Mouse (Mus musculus) embryonic facial prominence, embryonic 11.5 days (tissue): ENCODE measurements around the gene Arl6ip5. TPM values are rescaled to one million over a fixed set of nuclear protein-coding genes. Genes with fewer than 3 reads are reported as not detected.

Experiments used
- ATAC-seq: fragments of 200-750 bp; cut with Nextera tagmentation; replicated peaks from 2 replicates; pipeline ENCODE4 v1.8.0; 2017; ENCODE audit warnings: low read depth; ENCODE audit not compliant: insufficient number of reproducible peaks, low FRiP score, low TSS enrichment
- DNase-seq: peaks from one replicate; pipeline ENCODE4 v3.0.0-alpha.2; 2015; ENCODE audit warnings: low spot score
- H3K27ac ChIP-seq: fragments of 300-500 bp; sonication (generic); replicated peaks from 2 replicates; pipeline ENCODE4 v1.5.1; 2014; ENCODE audit warnings: mild to moderate bottlenecking, low read depth, low read length, control low read depth
- H3K27me3 ChIP-seq: fragments of 300-500 bp; sonication (generic); 2 replicates; pipeline ENCODE4 v1.6.1; 2014; ENCODE audit warnings: mild to moderate bottlenecking, low read length, moderate library complexity, mixed read lengths; ENCODE audit not compliant: control insufficient read depth, insufficient read depth
- H3K36me3 ChIP-seq: fragments of 300-500 bp; sonication (generic); replicated peaks from 2 replicates; pipeline ENCODE4 v1.6.1; 2014; ENCODE audit warnings: low read depth, mild to moderate bottlenecking, low read length, moderate library complexity, mixed read lengths; ENCODE audit not compliant: control insufficient read depth, insufficient read depth
- H3K4me1 ChIP-seq: fragments of 300-500 bp; sonication (generic); 2 replicates; pipeline ENCODE4 v1.6.1; 2014; ENCODE audit warnings: low read length, mixed read lengths; ENCODE audit not compliant: control insufficient read depth, insufficient read depth
- H3K4me2 ChIP-seq: fragments of 300-500 bp; sonication (generic); 2 replicates; pipeline ENCODE4 v1.6.1; 2014; ENCODE audit warnings: low read depth, mild to moderate bottlenecking, control low read depth, low read length, moderate library complexity
- H3K4me3 ChIP-seq: fragments of 300-500 bp; sonication (generic); 2 replicates; pipeline ENCODE4 v1.5.1; 2014; ENCODE audit warnings: low read depth, low read length, control low read depth
- H3K9ac ChIP-seq: fragments of 300-500 bp; sonication (generic); replicated peaks from 2 replicates; pipeline ENCODE4 v1.6.1; 2014; ENCODE audit warnings: mild to moderate bottlenecking, control low read depth, low read length
- H3K9me3 ChIP-seq: fragments of 300-500 bp; sonication (generic); replicated peaks from 2 replicates; pipeline ENCODE4 v1.6.1; 2016; ENCODE audit warnings: mild to moderate bottlenecking, low read length, inconsistent platforms, mixed read lengths; ENCODE audit not compliant: control insufficient read depth
- WGBS: fragments of 180-500 bp; shearing (Covaris S2); extraction: QIAGEN DNeasy Blood & Tissue Kit; methylation state at CpG from one replicate; pipeline ENCODE4 v1.1.7; 2014; 5-methylcytosine and 5-hydroxymethylcytosine counted together
- polyA plus RNA-seq: library from polyadenylated mRNA; unstranded; fragments of >200 nt; fragmentation: Nextera tagmentation; extraction: Ambion mirVana; gene quantifications from 2 replicates; pipeline ENCODE4 v1.2.1, GENCODE M21; 2014

Arl6ip5 gene
- polyA plus RNA-seq, 1 experiment from 2014 or later = 33.4 TPM

- Histone ChIP-seq H3K27ac (no peak overlapping the region), H3K27me3 (no peaks in the 10 kb centered on the region), H3K4me2 (no peak overlapping the region), H3K4me1 (no peaks in the 10 kb centered on the region), H3K9me3 (no peaks in the 10 kb centered on the region), H3K9ac (no peak overlapping the region), H3K4me3 (no peak overlapping the region), H3K36me3 (no peaks in the 10 kb centered on the region)
- 71% methylated on average over 4 of the region's 4 CpGs for WGBS
- no peak for ATAC-seq
- no peak for DNase-seq
Measured at GRCm38 (mm10) chr6:97266661-97267060, 56.2 kb downstream of the Arl6ip5 start.

GRCm38 (mm10) chr6:97267132-97267531 lies 56.6 kb downstream of the Arl6ip5 start:
- H3K27me3 ChIP-seq = no peaks in the 10 kb centered on the region
- no peak overlapping the region for H3K4me2 ChIP-seq
- no peaks in the 10 kb centered on the region for H3K9me3 ChIP-seq
- H3K27ac ChIP-seq = no peak overlapping the region
- H3K36me3 ChIP-seq = no peaks in the 10 kb centered on the region
- 90% methylated on average over 2 of the region's 2 CpGs for WGBS
- no peak overlapping the region for H3K4me3 ChIP-seq
- DNase-seq = no peak
- no peak overlapping the region for H3K9ac ChIP-seq
- no peak for ATAC-seq
- no peaks in the 10 kb centered on the region for H3K4me1 ChIP-seq

- no peaks in the 10 kb centered on the region for H3K27me3 ChIP-seq
- ATAC-seq = no peak
- no peaks in the 10 kb centered on the region for H3K9me3 ChIP-seq
- H3K9ac ChIP-seq = no peak overlapping the region
- H3K4me3 ChIP-seq = no peak overlapping the region
- no peaks in the 10 kb centered on the region for H3K36me3 ChIP-seq
- DNase-seq = no peak
- H3K4me1 ChIP-seq = no peaks in the 10 kb centered on the region
- no peak overlapping the region for H3K4me2 ChIP-seq
- H3K27ac ChIP-seq = no peak overlapping the region
- 82% methylated on average over 11 of the region's 11 CpGs for WGBS
Measured at GRCm38 (mm10) chr6:97269596-97269995, 59.1 kb downstream of the Arl6ip5 start.

GRCm38 (mm10) chr6:97272349-97272748 lies 61.9 kb downstream of the Arl6ip5 start:
- Histone ChIP-seq H3K4me1 (no peaks in the 10 kb centered on the region), H3K4me2 (no peak overlapping the region), H3K9ac (no peak overlapping the region), H3K4me3 (no peak overlapping the region), H3K9me3 (no peaks in the 10 kb centered on the region), H3K27ac (no peak overlapping the region), H3K27me3 (no peaks in the 10 kb centered on the region), H3K36me3 (no peaks in the 10 kb centered on the region)
- no peak for DNase-seq
- ATAC-seq = no peak
- WGBS = 67% methylated on average over 2 of the region's 2 CpGs

GRCm38 (mm10) chr6:97273058-97273710 lies 62.7 kb downstream of the Arl6ip5 start:
- Histone ChIP-seq H3K27me3 (no peaks in the 10 kb centered on the region), H3K4me3 (no peak overlapping the region), H3K4me1 (no peaks in the 10 kb centered on the region), H3K9ac (no peak overlapping the region), H3K27ac (no peak overlapping the region), H3K36me3 (no peaks in the 10 kb centered on the region), H3K4me2 (no peak overlapping the region), H3K9me3 (no peaks in the 10 kb centered on the region)
- 84% methylated on average over 16 of the region's 16 CpGs for WGBS
- DNase-seq (no peak), ATAC-seq (no peak)

GRCm38 (mm10) chr6:97273777-97274176 lies 63.3 kb downstream of the Arl6ip5 start:
- H3K36me3 ChIP-seq = no peaks in the 10 kb centered on the region
- no peak overlapping the region for H3K9ac ChIP-seq
- H3K4me2 ChIP-seq = no peak overlapping the region
- H3K4me1 ChIP-seq = no peaks in the 10 kb centered on the region
- no peak for ATAC-seq
- no peak for DNase-seq
- no peaks in the 10 kb centered on the region for H3K27me3 ChIP-seq
- WGBS = 82% methylated on average over 3 of the region's 3 CpGs
- H3K9me3 ChIP-seq = no peaks in the 10 kb centered on the region
- H3K4me3 ChIP-seq = no peak overlapping the region
- H3K27ac ChIP-seq = no peak overlapping the region

- H3K27me3 ChIP-seq = no peaks in the 10 kb centered on the region
- H3K4me2 ChIP-seq = no peak overlapping the region
- no peaks in the 10 kb centered on the region for H3K9me3 ChIP-seq
- no peak overlapping the region for H3K4me3 ChIP-seq
- DNase-seq (no peak), ATAC-seq (no peak)
- H3K36me3 ChIP-seq = no peaks in the 10 kb centered on the region
- no peak overlapping the region for H3K27ac ChIP-seq
- 56% methylated on average over 4 of the region's 4 CpGs for WGBS
- H3K4me1 ChIP-seq = no peaks in the 10 kb centered on the region
- H3K9ac ChIP-seq = no peak overlapping the region
Measured at GRCm38 (mm10) chr6:97275760-97276159, 65.3 kb downstream of the Arl6ip5 start.

GRCm38 (mm10) chr6:97276366-97276765 lies 65.9 kb downstream of the Arl6ip5 start:
- WGBS = 32% methylated on average over 4 of the region's 4 CpGs
- ATAC-seq (no peak), DNase-seq (no peak)

More at GRCm38 (mm10) chr6:97276366-97276765, 65.9 kb downstream of the Arl6ip5 start:
- H3K9ac ChIP-seq = no peak overlapping the region
- no peaks in the 10 kb centered on the region for H3K27me3 ChIP-seq
- H3K27ac ChIP-seq = no peak overlapping the region
- no peaks in the 10 kb centered on the region for H3K9me3 ChIP-seq
- no peaks in the 10 kb centered on the region for H3K4me1 ChIP-seq
- no peak overlapping the region for H3K4me3 ChIP-seq
- H3K4me2 ChIP-seq = no peak overlapping the region
- no peaks in the 10 kb centered on the region for H3K36me3 ChIP-seq
